Mouse (Mus musculus): Measurements from ENCODE around the gene Pax3. TPM values are rescaled to one million over a fixed set of nuclear protein-coding genes. Genes with fewer than 3 reads are reported as not detected.

Pax3 gene
- polyA plus RNA-seq (2014; fragmentation: Nextera tagmentation; extraction: Ambion mirVana) = 4.4 and 4.7 TPM in 2 replicates

DNA sequence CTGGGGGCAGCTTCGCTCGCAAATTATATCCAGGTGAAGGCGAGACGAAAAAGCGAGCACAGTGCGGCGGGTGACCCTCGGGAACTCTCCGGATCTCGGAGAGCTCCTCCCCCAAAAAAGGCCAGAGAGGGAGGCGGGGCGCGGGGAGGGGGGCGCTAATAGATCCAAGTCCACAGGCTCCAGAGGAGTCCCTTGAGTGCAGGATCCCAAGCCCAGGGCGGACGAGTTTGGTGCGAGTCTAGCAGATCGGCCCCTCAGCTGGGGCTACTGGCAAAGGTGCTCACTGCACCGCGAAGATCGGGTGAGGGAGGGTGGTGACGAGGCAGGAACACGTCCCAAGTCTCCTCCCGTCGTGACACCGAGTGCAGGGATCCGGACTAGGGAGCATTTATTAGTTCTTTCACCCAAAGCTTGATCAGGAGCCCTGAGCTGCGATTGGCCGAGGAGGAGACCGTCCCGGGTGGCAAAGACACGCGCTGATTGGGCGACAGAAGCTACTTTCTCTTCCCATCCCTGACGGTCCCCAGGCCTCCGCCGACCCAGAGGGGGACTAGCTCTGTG lies at the start of gene Pax3:
Gene Pax3, minus strand, starts transcription at position 384 of the 561 bp plus-strand sequence.
- H3K4me1 ChIP-seq (replicated peaks; ENCODE audit: control insufficient read depth, insufficient read depth, low read length) = peaks cover 10% of the 10 kb centered on the region; the same call in 1 of the 2 replicates
- no peak within 1 kb of the TSS for H3K27ac ChIP-seq (ENCODE audit: low read depth, low read length)
- peak within 1 kb of the TSS; percentile 29 for H3K4me3 ChIP-seq (ENCODE audit: low read depth, low read length)
- ATAC-seq (replicated peaks; ENCODE audit: low FRiP score) (peak; percentile 55), DNase-seq (ENCODE audit: low spot score) (peak; percentile 73)
- peaks cover 94% of the 10 kb centered on the region for H3K27me3 ChIP-seq (ENCODE audit: control insufficient read depth, insufficient read depth, low read length)
- 0 out of 2 replicates have a peak within 1 kb of the TSS, but pooled peaks have one; percentile 27 for H3K9ac ChIP-seq (ENCODE audit: low read length)
- no peaks in the 10 kb centered on the region for H3K9me3 ChIP-seq (ENCODE audit: control insufficient read depth, low read length)
- H3K4me2 ChIP-seq (ENCODE audit: low read depth, low read length, severe bottlenecking) = peak within 1 kb of the TSS; percentile 44
- H3K36me3 ChIP-seq (ENCODE audit: control insufficient read depth, insufficient read depth, low read length) = no peaks in the 10 kb centered on the region
- WGBS = 0% methylated on average over 37 of the region's 37 CpGs

DNA sequence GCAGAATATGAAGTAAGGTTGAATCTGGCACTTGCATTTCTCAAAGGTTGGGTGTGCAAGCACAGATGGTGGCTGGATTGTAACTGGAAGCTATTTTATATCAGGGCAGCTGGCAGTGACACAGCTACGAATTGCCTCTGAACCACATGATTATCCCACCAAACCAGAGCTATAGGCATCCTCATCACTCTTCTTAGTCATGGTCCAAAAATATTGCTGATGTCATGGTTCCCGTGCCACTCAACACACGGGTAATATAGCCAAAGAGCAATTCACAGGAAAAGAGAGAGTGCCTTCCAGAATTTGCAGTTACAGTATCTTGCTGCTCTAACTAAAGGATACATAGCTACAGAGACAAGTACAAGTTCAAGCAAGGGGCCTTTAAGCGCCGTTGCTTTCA lies 37.4 kb upstream of the Pax3 start:
- DNase-seq (ENCODE audit: low spot score) = no peak
- no peak overlapping the region for H3K4me2 ChIP-seq (ENCODE audit: low read depth, low read length, severe bottlenecking)
- H3K4me1 ChIP-seq (replicated peaks; ENCODE audit: control insufficient read depth, insufficient read depth, low read length) = no peaks in the 10 kb centered on the region
- no peak for ATAC-seq (replicated peaks; ENCODE audit: low FRiP score)
- 89% methylated on average over 5 of the region's 5 CpGs for WGBS
- H3K9ac ChIP-seq (ENCODE audit: low read length) = no peak overlapping the region
- H3K27ac ChIP-seq (ENCODE audit: low read depth, low read length) = no peak overlapping the region
- H3K9me3 ChIP-seq (ENCODE audit: control insufficient read depth, low read length) = no peaks in the 10 kb centered on the region
- H3K4me3 ChIP-seq (ENCODE audit: low read depth, low read length) = no peak overlapping the region
- H3K27me3 ChIP-seq (ENCODE audit: control insufficient read depth, insufficient read depth, low read length) = no peaks in the 10 kb centered on the region
- H3K36me3 ChIP-seq (ENCODE audit: control insufficient read depth, insufficient read depth, low read length) = no peaks in the 10 kb centered on the region

DNA sequence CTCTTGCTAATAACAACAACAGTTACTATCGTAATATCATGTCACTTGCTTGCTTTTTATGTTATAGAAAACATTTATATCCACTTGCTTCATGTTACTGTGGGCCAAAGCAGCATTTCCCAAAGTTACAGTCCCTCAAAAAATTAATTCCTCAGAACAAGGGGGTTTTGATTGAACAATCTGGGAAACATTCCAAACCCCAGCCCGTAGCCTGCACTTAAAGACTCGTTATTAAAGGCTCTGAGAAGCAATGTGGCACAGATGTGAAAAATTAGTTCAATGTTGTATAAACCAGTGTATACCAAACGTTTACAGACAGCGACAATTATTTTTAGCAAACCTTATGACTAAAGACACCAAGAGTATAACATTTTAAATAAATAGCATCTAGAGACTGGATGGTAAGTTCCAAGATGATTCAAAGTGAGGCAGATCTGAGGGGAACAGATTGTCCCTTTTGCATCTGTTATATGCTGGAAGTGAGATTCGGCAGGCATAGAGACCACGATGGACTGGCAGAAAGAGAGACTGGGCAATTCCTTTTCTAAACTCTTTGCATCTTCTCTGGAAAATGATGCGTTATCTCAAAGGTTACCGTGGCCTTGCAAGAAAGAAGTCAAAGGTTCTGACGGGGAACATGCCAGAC lies 35.1 kb upstream of the Pax3 start:
- H3K4me3 ChIP-seq (ENCODE audit: low read depth, low read length) = no peak overlapping the region
- H3K9me3 ChIP-seq (ENCODE audit: control insufficient read depth, low read length) = no peaks in the 10 kb centered on the region

DNA sequence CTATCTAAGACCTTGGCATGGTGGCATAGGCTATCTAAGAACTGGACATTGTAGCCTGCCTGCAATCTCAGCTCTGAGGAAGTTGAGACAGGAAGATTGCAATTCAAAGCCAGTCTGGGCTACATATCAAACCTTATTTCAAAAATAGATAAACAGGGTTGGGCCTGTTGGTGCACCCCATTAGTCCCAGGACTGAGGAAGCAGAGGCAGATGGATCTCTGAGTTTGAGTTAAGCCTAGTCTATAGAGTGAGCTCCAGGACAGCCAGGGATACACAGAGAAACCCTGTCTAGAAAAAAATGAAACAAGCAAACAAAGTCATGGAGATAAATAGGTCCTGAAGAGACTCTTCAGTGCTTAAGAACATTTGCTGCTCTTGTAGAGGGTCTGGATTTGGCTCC lies 32.9 kb upstream of the Pax3 start:
- ATAC-seq (replicated peaks; ENCODE audit: low FRiP score) (no peak), DNase-seq (ENCODE audit: low spot score) (no peak)
- Histone ChIP-seq H3K9me3 (ENCODE audit: control insufficient read depth, low read length) (no peaks in the 10 kb centered on the region), H3K27ac (ENCODE audit: low read depth, low read length) (no peak overlapping the region), H3K4me1 (replicated peaks; ENCODE audit: control insufficient read depth, insufficient read depth, low read length) (no peaks in the 10 kb centered on the region), H3K36me3 (ENCODE audit: control insufficient read depth, insufficient read depth, low read length) (no peaks in the 10 kb centered on the region), H3K27me3 (ENCODE audit: control insufficient read depth, insufficient read depth, low read length) (no peaks in the 10 kb centered on the region), H3K4me3 (ENCODE audit: low read depth, low read length) (no peak overlapping the region), H3K4me2 (ENCODE audit: low read depth, low read length, severe bottlenecking) (no peak overlapping the region), H3K9ac (ENCODE audit: low read length) (no peak overlapping the region)

More for the DNA sequence above, 35.1 kb upstream of the Pax3 start:
- DNase-seq (ENCODE audit: low spot score) (no peak), ATAC-seq (replicated peaks; ENCODE audit: low FRiP score) (no peak)
- Histone ChIP-seq H3K4me2 (ENCODE audit: low read depth, low read length, severe bottlenecking) (no peak overlapping the region), H3K27me3 (ENCODE audit: control insufficient read depth, insufficient read depth, low read length) (no peaks in the 10 kb centered on the region), H3K9ac (ENCODE audit: low read length) (no peak overlapping the region), H3K36me3 (ENCODE audit: control insufficient read depth, insufficient read depth, low read length) (no peaks in the 10 kb centered on the region), H3K27ac (ENCODE audit: low read depth, low read length) (no peak overlapping the region), H3K4me1 (replicated peaks; ENCODE audit: control insufficient read depth, insufficient read depth, low read length) (no peaks in the 10 kb centered on the region)
- 80% methylated on average over 10 of the region's 10 CpGs for WGBS

DNA sequence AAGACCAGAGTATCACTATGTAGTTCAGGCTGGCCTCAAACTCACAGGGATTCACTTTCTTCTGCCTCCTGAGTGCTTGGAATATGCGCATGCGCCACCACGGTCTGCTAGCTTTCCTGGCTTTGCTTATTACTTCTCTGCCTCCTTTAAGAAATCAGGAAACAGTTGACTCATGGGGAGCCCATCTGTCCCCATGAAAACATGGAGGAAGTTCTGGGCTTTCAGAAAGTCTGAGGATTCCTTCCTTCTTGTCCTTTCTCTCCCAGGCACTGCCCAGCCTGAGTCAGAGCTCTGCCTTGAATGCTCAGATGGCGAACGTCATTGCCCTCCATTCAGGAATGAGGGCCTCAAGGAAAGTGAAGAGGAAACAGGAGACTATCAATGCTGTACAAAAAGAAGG lies 31.8 kb upstream of the Pax3 start:
- no peak overlapping the region for H3K27ac ChIP-seq (ENCODE audit: low read depth, low read length)
- DNase-seq (ENCODE audit: low spot score) (no peak), ATAC-seq (replicated peaks; ENCODE audit: low FRiP score) (no peak)
- 75% methylated on average over 5 of the region's 5 CpGs for WGBS
- H3K36me3 ChIP-seq (ENCODE audit: control insufficient read depth, insufficient read depth, low read length) = no peaks in the 10 kb centered on the region
- H3K4me2 ChIP-seq (ENCODE audit: low read depth, low read length, severe bottlenecking) = no peak overlapping the region
- no peaks in the 10 kb centered on the region for H3K27me3 ChIP-seq (ENCODE audit: control insufficient read depth, insufficient read depth, low read length)
- no peak overlapping the region for H3K4me3 ChIP-seq (ENCODE audit: low read depth, low read length)
- H3K4me1 ChIP-seq (replicated peaks; ENCODE audit: control insufficient read depth, insufficient read depth, low read length) = no peaks in the 10 kb centered on the region
- H3K9ac ChIP-seq (ENCODE audit: low read length) = no peak overlapping the region
- no peaks in the 10 kb centered on the region for H3K9me3 ChIP-seq (ENCODE audit: control insufficient read depth, low read length)

DNA sequence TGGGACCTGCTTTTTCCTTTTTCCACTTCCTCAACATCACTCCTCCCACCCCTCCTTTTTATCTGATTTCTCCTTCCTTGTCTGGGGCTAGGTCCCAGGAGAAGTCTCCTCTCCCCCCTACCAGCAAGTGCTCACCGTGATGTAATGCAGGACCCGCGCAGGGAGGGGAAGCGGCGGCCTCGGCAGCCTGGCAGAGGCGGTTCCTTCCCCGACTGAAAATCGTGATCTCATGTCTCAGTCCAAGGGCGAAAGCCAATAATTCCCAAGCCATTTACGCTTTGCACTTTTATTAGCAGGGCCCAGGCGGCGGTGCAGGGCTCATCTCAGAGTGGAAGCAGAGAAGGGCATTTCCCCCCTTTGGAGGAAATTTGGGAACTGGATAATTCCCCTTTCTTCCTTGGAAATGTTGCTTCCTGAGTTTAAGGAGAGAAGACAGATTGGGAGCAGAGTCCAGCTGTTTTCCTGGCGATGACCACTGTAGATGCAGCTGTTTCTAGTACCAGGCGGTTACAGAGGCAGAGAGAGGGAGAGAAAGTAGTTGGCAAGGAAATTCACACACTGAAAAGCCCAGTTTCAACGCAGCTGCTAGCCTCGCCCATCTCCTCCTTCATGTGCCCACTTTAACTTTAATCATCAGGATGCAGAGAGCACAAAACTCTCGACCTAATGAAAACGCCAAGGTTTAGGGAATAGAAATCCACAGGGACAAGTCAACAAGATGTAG lies 21.3 kb upstream of the Pax3 start:
- Histone ChIP-seq H3K27me3 (ENCODE audit: control insufficient read depth, insufficient read depth, low read length) (peaks cover 74% of the 10 kb centered on the region), H3K27ac (ENCODE audit: low read depth, low read length) (no peak overlapping the region), H3K9ac (ENCODE audit: low read length) (no peak overlapping the region), H3K4me3 (ENCODE audit: low read depth, low read length) (peak overlapping the region; percentile 43; the same call in 1 of the 2 replicates), H3K9me3 (ENCODE audit: control insufficient read depth, low read length) (no peaks in the 10 kb centered on the region), H3K36me3 (ENCODE audit: control insufficient read depth, insufficient read depth, low read length) (no peaks in the 10 kb centered on the region), H3K4me2 (ENCODE audit: low read depth, low read length, severe bottlenecking) (peak overlapping the region; percentile 73; the same call in 1 of the 2 replicates), H3K4me1 (replicated peaks; ENCODE audit: control insufficient read depth, insufficient read depth, low read length) (peaks cover 8% of the 10 kb centered on the region; the same call in 1 of the 2 replicates)
- no peak for ATAC-seq (replicated peaks; ENCODE audit: low FRiP score)
- 2% methylated on average over 17 of the region's 19 CpGs for WGBS
- peak; percentile 56 for DNase-seq (ENCODE audit: low spot score)

DNA sequence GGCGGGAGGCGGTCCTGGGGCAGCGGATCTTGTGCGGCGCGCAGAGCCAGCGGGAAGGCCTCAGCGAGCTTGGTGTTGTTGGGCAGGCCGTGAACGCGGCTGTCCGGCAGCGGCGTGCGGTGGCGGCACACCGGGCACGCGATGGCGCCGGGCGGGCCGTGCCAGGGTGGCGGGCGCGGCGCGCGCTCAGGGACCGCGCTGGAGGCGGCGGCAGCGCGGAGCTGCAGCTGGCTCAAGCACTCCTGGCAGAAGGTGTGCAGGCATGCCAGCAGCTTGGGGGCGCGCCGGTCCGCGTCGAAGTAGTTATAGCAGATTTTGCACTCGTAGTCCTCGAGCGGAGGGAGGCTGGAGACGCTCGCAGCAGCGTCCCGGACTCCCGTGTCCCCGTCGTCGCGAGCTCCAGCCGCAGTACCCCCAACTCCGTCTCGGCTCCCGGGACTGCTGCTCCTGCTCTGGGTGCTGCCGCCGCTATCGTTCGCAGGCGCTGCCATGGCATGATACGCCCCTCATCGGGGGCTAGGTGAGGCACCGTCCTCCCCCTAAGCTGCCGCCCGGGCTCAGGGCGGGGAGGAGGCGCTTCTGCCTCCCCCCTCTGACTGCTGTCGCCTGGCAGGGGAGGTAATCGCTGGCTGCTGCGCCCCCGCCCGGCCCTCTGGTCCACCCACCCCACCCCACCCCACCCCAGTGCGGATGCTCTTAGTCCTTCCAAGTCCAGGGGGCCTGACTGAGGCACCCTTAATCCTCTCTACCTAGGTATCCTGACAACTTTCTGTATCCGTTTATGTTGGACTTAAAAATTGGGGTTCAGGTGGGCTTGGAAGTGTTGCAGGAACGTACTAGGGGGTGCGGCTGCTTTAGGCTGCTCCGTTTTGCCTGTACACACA lies 20.5 kb upstream of the Pax3 start:
- peaks cover 8% of the 10 kb centered on the region; the same call in 1 of the 2 replicates for H3K4me1 ChIP-seq (replicated peaks; ENCODE audit: control insufficient read depth, insufficient read depth, low read length)
- no peaks in the 10 kb centered on the region for H3K36me3 ChIP-seq (ENCODE audit: control insufficient read depth, insufficient read depth, low read length)
- peak overlapping the region; percentile 73 for H3K4me2 ChIP-seq (ENCODE audit: low read depth, low read length, severe bottlenecking)
- no peak overlapping the region for H3K27ac ChIP-seq (ENCODE audit: low read depth, low read length)
- peak overlapping the region; percentile 43 for H3K4me3 ChIP-seq (ENCODE audit: low read depth, low read length)
- ATAC-seq (replicated peaks; ENCODE audit: low FRiP score) (peak; percentile 55), DNase-seq (ENCODE audit: low spot score) (peak; percentile 77)
- under 1% methylated on average over 65 of the region's 79 CpGs for WGBS
- 0 out of 2 replicates have a peak overlapping the region, but pooled peaks have one; percentile 14 for H3K9ac ChIP-seq (ENCODE audit: low read length)
- peaks cover 83% of the 10 kb centered on the region for H3K27me3 ChIP-seq (ENCODE audit: control insufficient read depth, insufficient read depth, low read length)
- no peaks in the 10 kb centered on the region for H3K9me3 ChIP-seq (ENCODE audit: control insufficient read depth, low read length)
